Mouse (Mus musculus) embryonic facial prominence, embryonic 11.5 days (tissue): ENCODE results near the gene Il21. TPM values are rescaled to one million over a fixed set of nuclear protein-coding genes. Genes with fewer than 3 reads are reported as not detected.

Experiments used
- ATAC-seq: fragments of 200-750 bp; cut with Nextera tagmentation; replicated peaks from 2 replicates; pipeline ENCODE4 v1.8.0; 2017; ENCODE audit warnings: low read depth; ENCODE audit not compliant: insufficient number of reproducible peaks, low FRiP score, low TSS enrichment
- DNase-seq: peaks from one replicate; pipeline ENCODE4 v3.0.0-alpha.2; 2015; ENCODE audit warnings: low spot score
- H3K27ac ChIP-seq: fragments of 300-500 bp; sonication (generic); replicated peaks from 2 replicates; pipeline ENCODE4 v1.5.1; 2014; ENCODE audit warnings: mild to moderate bottlenecking, low read depth, low read length, control low read depth
- H3K27me3 ChIP-seq: fragments of 300-500 bp; sonication (generic); 2 replicates; pipeline ENCODE4 v1.6.1; 2014; ENCODE audit warnings: mild to moderate bottlenecking, low read length, moderate library complexity, mixed read lengths; ENCODE audit not compliant: control insufficient read depth, insufficient read depth
- H3K36me3 ChIP-seq: fragments of 300-500 bp; sonication (generic); replicated peaks from 2 replicates; pipeline ENCODE4 v1.6.1; 2014; ENCODE audit warnings: low read depth, mild to moderate bottlenecking, low read length, moderate library complexity, mixed read lengths; ENCODE audit not compliant: control insufficient read depth, insufficient read depth
- H3K4me1 ChIP-seq: fragments of 300-500 bp; sonication (generic); 2 replicates; pipeline ENCODE4 v1.6.1; 2014; ENCODE audit warnings: low read length, mixed read lengths; ENCODE audit not compliant: control insufficient read depth, insufficient read depth
- H3K4me2 ChIP-seq: fragments of 300-500 bp; sonication (generic); 2 replicates; pipeline ENCODE4 v1.6.1; 2014; ENCODE audit warnings: low read depth, mild to moderate bottlenecking, control low read depth, low read length, moderate library complexity
- H3K4me3 ChIP-seq: fragments of 300-500 bp; sonication (generic); 2 replicates; pipeline ENCODE4 v1.5.1; 2014; ENCODE audit warnings: low read depth, low read length, control low read depth
- H3K9ac ChIP-seq: fragments of 300-500 bp; sonication (generic); replicated peaks from 2 replicates; pipeline ENCODE4 v1.6.1; 2014; ENCODE audit warnings: mild to moderate bottlenecking, control low read depth, low read length
- H3K9me3 ChIP-seq: fragments of 300-500 bp; sonication (generic); replicated peaks from 2 replicates; pipeline ENCODE4 v1.6.1; 2016; ENCODE audit warnings: mild to moderate bottlenecking, low read length, inconsistent platforms, mixed read lengths; ENCODE audit not compliant: control insufficient read depth
- WGBS: fragments of 180-500 bp; shearing (Covaris S2); extraction: QIAGEN DNeasy Blood & Tissue Kit; methylation state at CpG from one replicate; pipeline ENCODE4 v1.1.7; 2014; 5-methylcytosine and 5-hydroxymethylcytosine counted together
- polyA plus RNA-seq: library from polyadenylated mRNA; unstranded; fragments of >200 nt; fragmentation: Nextera tagmentation; extraction: Ambion mirVana; gene quantifications from 2 replicates; pipeline ENCODE4 v1.2.1, GENCODE M21; 2014

The Il21 gene
- polyA plus RNA-seq, 1 experiment from 2014 or later = not detected

DNA sequence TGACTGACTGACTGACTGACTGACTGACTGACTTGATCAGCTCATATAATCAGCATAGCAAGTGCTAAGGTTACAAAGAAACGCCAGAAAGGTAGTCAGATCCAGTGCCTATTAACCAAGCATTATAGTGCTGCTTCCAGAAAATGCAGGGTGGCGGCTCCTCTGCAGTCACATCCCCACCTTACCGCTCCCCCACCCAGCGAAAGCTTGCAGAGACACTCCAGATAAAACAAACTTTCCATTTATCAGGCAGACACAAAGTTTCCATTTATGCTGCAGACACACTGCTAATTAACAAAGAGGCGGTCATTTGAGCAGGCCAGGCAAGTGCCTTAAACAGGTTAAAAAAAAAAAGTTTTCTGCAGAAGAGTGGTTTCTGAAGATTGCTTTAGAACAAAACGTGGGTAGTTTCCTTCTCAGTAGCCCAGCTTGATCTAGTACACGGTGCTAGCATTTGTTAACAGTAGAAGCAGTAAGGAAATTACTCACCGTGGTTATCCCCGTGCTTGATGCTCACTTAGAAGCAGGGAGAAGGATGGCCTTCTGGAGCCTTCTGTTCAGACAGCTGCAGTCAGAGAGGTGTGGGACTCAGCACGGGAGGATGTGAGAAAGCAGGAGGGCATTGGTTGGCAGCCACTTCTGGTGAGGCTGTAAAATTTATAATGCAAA lies 27.0 kb upstream of the Il21 start:
- no peaks in the 10 kb centered on the region for H3K9me3 ChIP-seq
- no peak overlapping the region for H3K9ac ChIP-seq
- no peak overlapping the region for H3K27ac ChIP-seq
- 67% methylated on average over 10 of the region's 10 CpGs for WGBS
- ATAC-seq (no peak), DNase-seq (no peak)
- no peak overlapping the region for H3K4me3 ChIP-seq
- H3K27me3 ChIP-seq = no peaks in the 10 kb centered on the region
- H3K4me2 ChIP-seq = no peak overlapping the region
- H3K36me3 ChIP-seq = no peaks in the 10 kb centered on the region
- H3K4me1 ChIP-seq = no peaks in the 10 kb centered on the region

- no peak for DNase-seq
- no peak for ATAC-seq
- Histone ChIP-seq H3K4me1 (no peaks in the 10 kb centered on the region), H3K27ac (no peak overlapping the region), H3K4me3 (no peak overlapping the region), H3K9ac (no peak overlapping the region), H3K9me3 (no peaks in the 10 kb centered on the region), H3K36me3 (no peaks in the 10 kb centered on the region), H3K27me3 (no peaks in the 10 kb centered on the region), H3K4me2 (no peak overlapping the region)
- WGBS = 87% methylated on average over 15 of the region's 15 CpGs
Observed at GRCm38 (mm10) chr3:37257776-37258175, 25.3 kb upstream of the Il21 start.

DNA sequence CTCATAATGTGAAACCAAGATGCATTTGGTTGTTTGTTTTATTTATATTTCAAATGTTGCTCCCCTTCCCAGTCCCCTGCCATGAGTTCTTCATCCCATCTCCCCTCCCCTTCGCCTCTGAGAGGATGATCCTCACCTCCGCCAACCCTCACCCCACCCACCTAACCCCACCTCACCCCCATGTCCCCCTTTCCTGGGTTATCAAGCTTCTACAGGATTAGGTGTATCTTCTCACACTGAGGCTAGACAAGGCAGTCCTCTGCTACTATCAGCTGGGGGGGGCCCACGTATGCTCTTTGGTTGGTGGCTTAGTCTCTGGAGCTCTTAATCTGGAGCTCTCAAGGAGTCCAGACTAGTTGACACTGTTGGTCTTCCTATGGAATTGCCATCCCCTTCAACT lies 18.5 kb upstream of the Il21 start:
- no peak for DNase-seq
- no peaks in the 10 kb centered on the region for H3K27me3 ChIP-seq
- no peak for ATAC-seq
- no peak overlapping the region for H3K27ac ChIP-seq
- H3K4me3 ChIP-seq = no peak overlapping the region
- no peak overlapping the region for H3K9ac ChIP-seq
- H3K4me1 ChIP-seq = no peaks in the 10 kb centered on the region
- no peaks in the 10 kb centered on the region for H3K9me3 ChIP-seq
- no peaks in the 10 kb centered on the region for H3K36me3 ChIP-seq
- 95% methylated on average over 3 of the region's 3 CpGs for WGBS
- no peak overlapping the region for H3K4me2 ChIP-seq

DNA sequence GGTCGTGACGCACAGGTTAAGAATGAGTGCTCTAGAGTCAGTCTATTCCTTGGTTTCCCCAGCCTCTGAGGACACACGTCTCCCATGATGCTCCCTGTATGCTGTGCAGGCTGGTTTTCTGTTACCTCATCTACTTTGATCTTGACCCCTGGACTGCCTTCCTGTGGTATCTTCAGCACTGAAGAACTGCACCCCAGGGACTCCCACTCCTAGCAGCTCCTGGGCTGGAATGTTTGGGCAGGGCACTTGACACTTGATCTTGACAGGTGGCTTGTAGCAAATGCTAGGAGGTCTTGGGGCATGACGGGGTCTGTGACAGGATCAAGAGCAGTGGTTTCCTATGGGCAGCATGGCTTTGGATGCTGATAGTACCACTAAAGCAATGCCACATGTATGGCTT lies 2.6 kb upstream of the Il21 start:
- no peaks in the 10 kb centered on the region for H3K4me1 ChIP-seq
- H3K4me2 ChIP-seq = no peak overlapping the region
- 77% methylated on average over 4 of the region's 4 CpGs for WGBS
- H3K4me3 ChIP-seq = no peak overlapping the region
- DNase-seq = no peak
- no peaks in the 10 kb centered on the region for H3K36me3 ChIP-seq
- no peaks in the 10 kb centered on the region for H3K9me3 ChIP-seq
- no peak overlapping the region for H3K27ac ChIP-seq
- H3K27me3 ChIP-seq = no peaks in the 10 kb centered on the region
- no peak for ATAC-seq
- no peak overlapping the region for H3K9ac ChIP-seq

- DNase-seq (no peak), ATAC-seq (no peak)
- no peak overlapping the region for H3K4me2 ChIP-seq
- no peak overlapping the region for H3K27ac ChIP-seq
- no peaks in the 10 kb centered on the region for H3K27me3 ChIP-seq
- H3K4me3 ChIP-seq = no peak overlapping the region
- H3K36me3 ChIP-seq = no peaks in the 10 kb centered on the region
- WGBS = 81% methylated on average over 7 of the region's 7 CpGs
- no peaks in the 10 kb centered on the region for H3K4me1 ChIP-seq
- no peak overlapping the region for H3K9ac ChIP-seq
- no peaks in the 10 kb centered on the region for H3K9me3 ChIP-seq
Observed at GRCm38 (mm10) chr3:37231153-37231552, 1.3 kb downstream of the Il21 start.

DNA sequence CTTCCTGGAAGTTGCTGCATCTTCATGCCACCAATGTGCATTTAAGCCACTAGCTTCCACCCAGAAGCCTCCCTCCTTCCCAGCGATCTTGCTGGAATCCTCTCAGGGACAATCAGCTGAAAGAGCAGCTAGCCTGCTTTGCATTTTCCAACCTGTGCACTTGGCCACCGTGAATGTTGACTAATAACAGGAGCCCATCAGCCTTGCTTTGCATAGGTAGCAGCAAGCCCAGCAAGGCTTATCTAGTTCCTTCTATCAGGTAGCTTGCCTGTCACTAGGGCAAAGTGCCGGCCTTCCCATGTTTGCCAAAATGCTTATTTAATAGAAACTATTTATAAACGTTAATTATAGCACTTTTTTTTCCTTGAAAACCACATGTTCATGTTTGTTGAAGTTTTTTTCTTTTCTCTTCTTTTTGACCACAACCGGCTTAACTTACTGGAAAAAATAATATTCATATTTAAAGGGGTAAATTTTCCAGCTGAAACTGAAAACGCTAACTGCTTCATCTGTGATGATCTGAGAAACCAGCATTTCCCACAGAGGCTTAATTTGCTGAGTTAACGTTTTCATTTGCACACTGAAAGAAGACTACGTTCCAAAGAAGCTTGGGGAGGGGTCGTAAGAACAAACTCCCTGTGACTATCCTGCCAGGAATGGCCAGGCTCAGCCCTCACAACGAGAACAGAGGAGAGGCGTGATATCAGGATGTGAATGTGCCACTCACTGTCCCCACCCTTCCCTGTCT lies 3.2 kb downstream of the Il21 start:
- WGBS = 65% methylated on average over 11 of the region's 11 CpGs
- no peak overlapping the region for H3K9ac ChIP-seq
- H3K4me3 ChIP-seq = no peak overlapping the region
- H3K4me1 ChIP-seq = no peaks in the 10 kb centered on the region
- H3K9me3 ChIP-seq = no peaks in the 10 kb centered on the region
- H3K4me2 ChIP-seq = no peak overlapping the region
- DNase-seq (no peak), ATAC-seq (no peak)
- no peaks in the 10 kb centered on the region for H3K27me3 ChIP-seq
- no peak overlapping the region for H3K27ac ChIP-seq
- no peaks in the 10 kb centered on the region for H3K36me3 ChIP-seq

- H3K4me2 ChIP-seq = no peak overlapping the region
- 95% methylated on average over 13 of the region's 13 CpGs for WGBS
- no peak for DNase-seq
- no peak for ATAC-seq
- H3K9ac ChIP-seq = no peak overlapping the region
- no peaks in the 10 kb centered on the region for H3K27me3 ChIP-seq
- H3K4me1 ChIP-seq = no peaks in the 10 kb centered on the region
- no peaks in the 10 kb centered on the region for H3K36me3 ChIP-seq
- no peak overlapping the region for H3K4me3 ChIP-seq
- no peaks in the 10 kb centered on the region for H3K9me3 ChIP-seq
- H3K27ac ChIP-seq = no peak overlapping the region
Observed at GRCm38 (mm10) chr3:37225124-37225523, 7.3 kb downstream of the Il21 start.

DNA sequence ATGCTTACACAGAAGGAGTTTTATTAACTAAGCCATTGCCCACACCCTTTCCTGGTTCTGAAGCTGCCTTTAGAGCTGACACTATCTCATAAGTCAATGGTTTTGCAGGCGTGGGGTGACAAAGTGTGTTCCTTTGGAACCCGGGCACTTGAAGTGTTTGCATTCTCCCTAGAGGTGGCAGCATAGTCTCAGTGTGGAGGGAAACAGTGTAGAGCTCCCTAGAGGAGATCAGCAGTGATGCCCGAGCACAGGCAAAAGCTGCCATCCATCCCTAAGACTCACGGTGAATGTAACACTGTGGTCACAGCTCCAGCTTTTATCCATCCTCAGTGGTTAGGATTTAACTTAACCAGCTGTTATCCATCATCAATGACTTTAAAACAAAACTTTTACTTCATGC lies 13.4 kb downstream of the Il21 start:
- no peaks in the 10 kb centered on the region for H3K36me3 ChIP-seq
- no peak overlapping the region for H3K4me3 ChIP-seq
- WGBS = 40% methylated on average over 4 of the region's 4 CpGs
- H3K9me3 ChIP-seq = no peaks in the 10 kb centered on the region
- no peak overlapping the region for H3K27ac ChIP-seq
- H3K4me2 ChIP-seq = no peak overlapping the region
- ATAC-seq (no peak), DNase-seq (peak; percentile 48)
- H3K27me3 ChIP-seq = no peaks in the 10 kb centered on the region
- no peaks in the 10 kb centered on the region for H3K4me1 ChIP-seq
- H3K9ac ChIP-seq = no peak overlapping the region
